Mouse (Mus musculus) neural tube, embryonic 12.5 days (tissue): ENCODE measurements at regions not wholly inside any gene's neighbourhood (a gene's known extent, or its start where the extent isn't known, plus 50 kb on each side); places are given as distances from the start of the nearest gene placed in this dataset.
A peak's percentile ranks its signal among the peaks of the same experiment; 100 is the strongest.

Experiments used
- ATAC-seq: fragments of 200-750 bp; cut with Nextera tagmentation; 2 replicates; pipeline ENCODE4 v1.8.0; 2017; ENCODE audit warnings: low read depth, mild to moderate bottlenecking, moderate TSS enrichment, moderate library complexity; ENCODE audit not compliant: low FRiP score
- H3K27ac ChIP-seq: fragments of 300-500 bp; sonication (generic); 2 replicates; pipeline ENCODE4 v1.5.1; 2016
- H3K27me3 ChIP-seq: fragments of 300-500 bp; sonication (generic); replicated peaks from 2 replicates; pipeline ENCODE4 v1.6.1; 2016; ENCODE audit warnings: mild to moderate bottlenecking
- H3K36me3 ChIP-seq: fragments of 300-500 bp; sonication (generic); 2 replicates; pipeline ENCODE4 v1.6.1; 2016; ENCODE audit warnings: mild to moderate bottlenecking
- H3K4me1 ChIP-seq: fragments of 300-500 bp; sonication (generic); 2 replicates; pipeline ENCODE4 v1.6.1; 2016
- H3K4me2 ChIP-seq: fragments of 300-500 bp; sonication (generic); replicated peaks from 2 replicates; pipeline ENCODE4 v1.6.1; 2016; ENCODE audit warnings: mild to moderate bottlenecking
- H3K4me3 ChIP-seq: fragments of 300-500 bp; sonication (generic); 2 replicates; pipeline ENCODE4 v1.5.1; 2016
- H3K9ac ChIP-seq: fragments of 300-500 bp; sonication (generic); 2 replicates; pipeline ENCODE4 v1.6.1; 2016; ENCODE audit warnings: mild to moderate bottlenecking
- H3K9me3 ChIP-seq: fragments of 300-500 bp; sonication (generic); 2 replicates; pipeline ENCODE4 v1.6.1; 2016; ENCODE audit warnings: mild to moderate bottlenecking
- WGBS: fragments of 180-500 bp; shearing (Covaris S2); methylation state at CpG from one replicate; pipeline ENCODE4 v1.1.7; 2016; 5-methylcytosine and 5-hydroxymethylcytosine counted together

DNA sequence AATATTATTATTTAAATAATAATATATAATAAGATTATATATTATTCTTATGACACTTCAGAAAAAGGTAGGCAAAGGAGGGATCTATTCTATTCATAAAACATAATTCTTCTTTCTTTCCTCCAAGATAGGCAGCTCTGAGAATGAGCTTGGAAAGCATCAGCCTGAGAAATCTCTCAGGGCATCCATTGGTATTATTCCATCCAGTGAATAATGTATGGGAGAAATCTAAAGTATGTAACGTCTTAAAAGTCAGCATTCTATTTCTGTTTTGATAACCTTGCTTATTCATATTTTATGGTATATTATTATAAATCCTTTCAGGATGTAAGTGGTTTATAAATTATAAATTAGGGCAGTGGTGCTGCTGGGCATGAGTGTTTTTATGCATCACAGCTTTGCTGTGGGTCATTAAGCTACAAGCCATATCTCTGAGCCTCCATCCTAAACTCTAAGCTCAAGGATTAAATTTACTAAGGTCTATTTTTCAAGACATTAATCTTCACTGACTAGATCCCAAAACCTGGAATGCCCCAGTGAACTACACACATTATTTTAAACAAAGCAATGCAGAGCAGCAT lies 766.9 kb upstream of the Luzp2 start:
- 72% methylated on average over 1 of the region's 1 CpGs for WGBS
- no peaks in the 10 kb centered on the region for H3K9me3 ChIP-seq
- no peaks in the 10 kb centered on the region for H3K27me3 ChIP-seq
- H3K4me1 ChIP-seq = no peaks in the 10 kb centered on the region
- no peak overlapping the region for H3K4me3 ChIP-seq
- no peaks in the 10 kb centered on the region for H3K36me3 ChIP-seq
- peak; percentile 25; the same call in 1 of the 2 replicates for ATAC-seq
- H3K9ac ChIP-seq = no peak overlapping the region
- H3K27ac ChIP-seq = no peak overlapping the region
- no peak overlapping the region for H3K4me2 ChIP-seq

DNA sequence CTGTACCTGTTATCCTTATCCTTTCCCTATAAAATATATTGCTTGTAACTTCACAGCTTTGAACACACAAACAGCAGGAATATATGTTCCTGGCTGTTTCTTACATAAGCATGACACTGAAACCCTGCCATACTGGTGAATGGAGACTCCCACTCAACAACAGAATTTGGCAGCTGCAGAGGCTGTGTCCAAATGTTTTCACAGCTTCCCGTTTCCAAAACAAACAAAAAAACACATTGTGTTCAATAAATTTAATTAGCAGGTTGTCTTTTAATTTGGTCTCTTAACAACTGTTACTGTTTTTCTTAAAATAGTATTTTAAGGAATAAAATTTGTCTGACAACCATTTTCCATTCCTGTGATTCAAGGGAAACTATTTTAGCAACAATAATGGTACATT lies 718.3 kb upstream of the Luzp2 start:
- Histone ChIP-seq H3K27ac (no peak overlapping the region), H3K9me3 (no peaks in the 10 kb centered on the region)
- 72% methylated on average over 1 of the region's 1 CpGs for WGBS

DNA sequence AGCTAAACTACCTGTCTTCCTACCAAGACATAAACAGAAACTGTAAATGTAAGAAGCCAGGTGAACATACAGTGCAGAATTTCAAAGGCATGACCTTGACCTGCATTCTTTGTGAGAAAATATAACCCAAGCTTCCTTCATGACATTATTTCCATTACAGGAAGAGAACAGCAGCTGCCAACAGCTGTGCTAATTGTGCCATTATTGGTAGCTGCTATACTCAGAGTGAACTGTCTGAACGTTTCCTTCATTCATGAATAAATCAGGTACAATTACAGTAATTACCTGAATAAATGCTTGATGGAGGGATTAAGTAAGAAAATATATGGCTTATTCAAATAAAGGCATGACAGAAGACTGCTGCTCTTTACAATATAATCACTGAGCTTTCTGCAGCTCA lies 696.3 kb upstream of the Luzp2 start:
- no peak overlapping the region for H3K4me3 ChIP-seq
- no peaks in the 10 kb centered on the region for H3K27me3 ChIP-seq
- H3K9ac ChIP-seq = no peak overlapping the region
- H3K9me3 ChIP-seq = no peaks in the 10 kb centered on the region
- H3K4me1 ChIP-seq = no peaks in the 10 kb centered on the region
- no peaks in the 10 kb centered on the region for H3K36me3 ChIP-seq
- H3K4me2 ChIP-seq = no peak overlapping the region
- no peak overlapping the region for H3K27ac ChIP-seq
- no peak for ATAC-seq
- 54% methylated on average over 1 of the region's 1 CpGs for WGBS

More for the DNA sequence above, 718.3 kb upstream of the Luzp2 start:
- Histone ChIP-seq H3K4me2 (no peak overlapping the region), H3K27me3 (no peaks in the 10 kb centered on the region), H3K4me1 (no peaks in the 10 kb centered on the region), H3K36me3 (no peaks in the 10 kb centered on the region), H3K9ac (no peak overlapping the region), H3K4me3 (no peak overlapping the region)
- no peak for ATAC-seq

DNA sequence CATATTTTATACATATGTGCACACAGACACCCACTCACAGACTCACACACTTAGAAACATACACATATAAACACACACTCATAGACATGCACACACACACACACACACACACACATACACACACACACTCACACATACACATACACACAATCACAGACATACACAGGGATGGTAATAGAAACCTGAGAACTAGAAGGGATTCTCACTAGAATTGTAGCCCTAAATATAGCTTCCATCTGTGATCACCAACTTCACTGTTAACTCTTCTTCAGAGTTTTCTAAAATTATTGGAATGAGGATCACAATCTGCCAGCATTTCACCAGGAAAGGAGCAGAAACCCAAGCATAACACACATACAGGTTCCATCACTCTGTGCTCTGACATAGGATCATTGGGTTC lies 684.4 kb upstream of the Luzp2 start:
- Histone ChIP-seq H3K9ac (no peak overlapping the region), H3K27me3 (no peaks in the 10 kb centered on the region), H3K27ac (no peak overlapping the region), H3K4me3 (no peak overlapping the region), H3K4me2 (no peak overlapping the region), H3K4me1 (no peaks in the 10 kb centered on the region), H3K9me3 (no peaks in the 10 kb centered on the region), H3K36me3 (no peaks in the 10 kb centered on the region)
- ATAC-seq = no peak

DNA sequence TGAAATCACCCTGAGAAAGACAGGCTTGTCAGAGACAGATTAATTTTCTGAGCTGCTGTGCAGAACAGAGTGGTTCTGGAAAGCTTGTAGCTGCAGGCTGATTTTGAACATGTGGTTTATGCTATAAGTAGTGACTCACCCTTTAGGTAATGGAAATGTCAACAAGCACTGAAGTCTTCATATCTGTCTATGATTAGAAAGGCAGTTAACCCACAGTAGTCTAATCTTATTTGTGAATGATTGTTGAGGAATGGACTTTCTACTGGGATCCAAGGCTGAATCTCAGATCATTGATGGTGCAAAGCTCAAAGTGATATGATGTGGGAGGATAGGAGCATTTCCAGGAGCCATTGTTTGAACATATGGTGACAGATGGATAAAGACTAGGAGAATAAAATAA lies 635.3 kb upstream of the Luzp2 start:
- Histone ChIP-seq H3K27me3 (no peaks in the 10 kb centered on the region), H3K27ac (no peak overlapping the region), H3K9ac (no peak overlapping the region), H3K4me3 (no peak overlapping the region), H3K4me1 (no peaks in the 10 kb centered on the region), H3K4me2 (no peak overlapping the region), H3K9me3 (no peaks in the 10 kb centered on the region), H3K36me3 (no peaks in the 10 kb centered on the region)
- no peak for ATAC-seq
